Mouse (Mus musculus) stomach, postnatal 0 days (tissue): ENCODE measurements around the gene Phc3. TPM values are rescaled to one million over a fixed set of nuclear protein-coding genes. Genes with fewer than 3 reads are reported as not detected.
A peak's percentile ranks its signal among the peaks of the same experiment; 100 is the strongest.

Experiments
- ATAC-seq: fragments of 200-750 bp; cut with Nextera tagmentation; 2 replicates; pipeline ENCODE4 v1.8.0; 2017; ENCODE audit not compliant: low FRiP score, low TSS enrichment
- DNase-seq: peaks from one replicate; pipeline ENCODE4 v3.0.0-alpha.2; 2016; ENCODE audit warnings: low spot score
- H3K27ac ChIP-seq: fragments of 300-500 bp; sonication (generic); replicated peaks from 2 replicates; pipeline ENCODE4 v1.5.1; 2014; ENCODE audit warnings: mild to moderate bottlenecking, control low read depth
- H3K27me3 ChIP-seq: fragments of 300-500 bp; sonication (generic); 2 replicates; pipeline ENCODE4 v1.6.1; 2014; ENCODE audit warnings: low read length; ENCODE audit not compliant: control insufficient read depth, insufficient read depth
- H3K36me3 ChIP-seq: fragments of 300-500 bp; sonication (generic); 2 replicates; pipeline ENCODE4 v1.6.1; 2014; ENCODE audit warnings: low read length, mixed read lengths; ENCODE audit not compliant: control insufficient read depth, insufficient read depth
- H3K4me1 ChIP-seq: fragments of 300-500 bp; sonication (generic); replicated peaks from 2 replicates; pipeline ENCODE4 v1.6.1; 2014; ENCODE audit warnings: antibody characterized with exemption; ENCODE audit not compliant: control insufficient read depth, insufficient read depth
- H3K4me2 ChIP-seq: fragments of 300-500 bp; sonication (generic); replicated peaks from 2 replicates; pipeline ENCODE4 v1.6.1; 2014; ENCODE audit warnings: low read depth, mild to moderate bottlenecking, control low read depth, moderate library complexity
- H3K4me3 ChIP-seq: fragments of 300-500 bp; sonication (generic); 2 replicates; pipeline ENCODE4 v1.5.1; 2014; ENCODE audit warnings: low read depth, low read length, control low read depth
- H3K9ac ChIP-seq: fragments of 300-500 bp; sonication (generic); 2 replicates; pipeline ENCODE4 v1.6.1; 2014; ENCODE audit warnings: mild to moderate bottlenecking, low read length, control low read depth, mixed read lengths
- H3K9me3 ChIP-seq: fragments of 300-500 bp; sonication (generic); 2 replicates; pipeline ENCODE4 v1.6.1; 2016; ENCODE audit warnings: low read length; ENCODE audit not compliant: control insufficient read depth
- CTCF ChIP-seq: IDR thresholded peaks from 2 replicates; pipeline ENCODE4 v1.5.1; 2016; ENCODE audit warnings: antibody characterized with exemption, low read depth, mild to moderate bottlenecking, moderate library complexity
- EP300 ChIP-seq: optimal IDR thresholded peaks from 2 replicates; pipeline ENCODE3; 2016; ENCODE audit warnings: antibody characterized with exemption
- WGBS: fragments of 180-500 bp; shearing (Covaris S2); extraction: QIAGEN DNeasy Blood & Tissue Kit; methylation state at CpG from one replicate; pipeline ENCODE4 v1.1.7; 2014; 5-methylcytosine and 5-hydroxymethylcytosine counted together
- polyA plus RNA-seq: library from polyadenylated mRNA; unstranded; fragments of >200 nt; fragmentation: Nextera tagmentation; extraction: Ambion mirVana; gene quantifications from 2 replicates; pipeline ENCODE4 v1.2.1, GENCODE M21; 2015

Phc3 gene
- polyA plus RNA-seq, result 3.0 and 3.3 TPM in 2 replicates

DNA sequence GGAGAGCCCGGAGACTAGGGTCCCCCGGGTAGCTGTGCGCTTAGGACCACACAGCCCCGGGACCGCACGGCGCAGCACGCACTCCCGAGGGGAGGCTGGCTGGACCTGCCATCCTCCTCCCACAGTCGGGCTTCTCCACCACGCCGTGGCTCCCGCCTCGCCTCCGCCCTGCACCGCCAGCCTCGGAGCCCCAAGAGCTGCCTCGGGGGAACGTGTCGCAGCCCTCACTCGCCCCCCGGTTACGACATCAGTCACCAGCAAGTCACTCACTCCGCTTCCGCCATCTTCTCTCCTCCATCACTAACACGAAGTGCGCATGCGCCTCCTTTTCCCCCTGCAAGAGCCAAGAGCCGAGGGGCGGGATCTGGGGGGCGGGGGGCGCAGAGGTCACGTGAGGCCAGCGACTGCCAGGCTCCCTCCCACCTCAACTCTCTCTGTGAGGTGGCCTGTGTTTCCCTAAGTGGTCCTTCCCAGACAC is at the start of gene Phc3:
TSS of gene Phc3 (minus strand) at position 312 of the 478 bp plus-strand sequence.
- WGBS, result under 1% methylated on average over 32 of the region's 34 CpGs
- H3K4me2 ChIP-seq, result peak within 1 kb of the TSS; percentile 71
- no peaks in the 10 kb centered on the region for H3K9me3 ChIP-seq
- no peaks in the 10 kb centered on the region for H3K27me3 ChIP-seq
- no peak for TF ChIP-seq CTCF
- H3K27ac ChIP-seq, result peak within 1 kb of the TSS; percentile 96
- H3K36me3 ChIP-seq, result 0 out of 2 replicates have a peak, but pooled peaks cover 4% of the 10 kb centered on the region
- no peaks in the 10 kb centered on the region; the same call in 1 of the 2 replicates for H3K4me1 ChIP-seq
- peak within 1 kb of the TSS; percentile 97 for H3K9ac ChIP-seq
- DNase-seq (peak; percentile 93), ATAC-seq (peak; percentile 76)
- H3K4me3 ChIP-seq, result peak within 1 kb of the TSS; percentile 97

DNA sequence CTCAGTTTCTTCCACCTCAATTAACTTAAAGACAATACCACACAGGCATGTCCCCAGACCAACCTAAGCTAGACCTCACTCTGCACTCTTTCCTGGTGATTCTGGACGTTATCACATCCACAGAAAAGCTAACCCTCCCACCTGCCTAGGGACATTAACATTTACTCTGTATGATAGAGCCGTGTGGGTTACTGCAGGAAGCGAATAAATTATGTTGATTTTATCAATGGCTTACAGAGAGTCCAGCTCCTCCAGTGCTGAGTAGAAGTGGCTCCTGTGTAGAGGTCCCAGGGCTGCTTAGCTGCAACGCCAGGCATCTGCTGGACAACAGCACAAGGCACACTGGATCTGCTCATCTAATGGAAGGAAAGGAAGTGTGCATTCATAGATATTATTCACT is 48.4 kb upstream of the Phc3 start:
- WGBS, result 58% methylated on average over 4 of the region's 4 CpGs

DNA sequence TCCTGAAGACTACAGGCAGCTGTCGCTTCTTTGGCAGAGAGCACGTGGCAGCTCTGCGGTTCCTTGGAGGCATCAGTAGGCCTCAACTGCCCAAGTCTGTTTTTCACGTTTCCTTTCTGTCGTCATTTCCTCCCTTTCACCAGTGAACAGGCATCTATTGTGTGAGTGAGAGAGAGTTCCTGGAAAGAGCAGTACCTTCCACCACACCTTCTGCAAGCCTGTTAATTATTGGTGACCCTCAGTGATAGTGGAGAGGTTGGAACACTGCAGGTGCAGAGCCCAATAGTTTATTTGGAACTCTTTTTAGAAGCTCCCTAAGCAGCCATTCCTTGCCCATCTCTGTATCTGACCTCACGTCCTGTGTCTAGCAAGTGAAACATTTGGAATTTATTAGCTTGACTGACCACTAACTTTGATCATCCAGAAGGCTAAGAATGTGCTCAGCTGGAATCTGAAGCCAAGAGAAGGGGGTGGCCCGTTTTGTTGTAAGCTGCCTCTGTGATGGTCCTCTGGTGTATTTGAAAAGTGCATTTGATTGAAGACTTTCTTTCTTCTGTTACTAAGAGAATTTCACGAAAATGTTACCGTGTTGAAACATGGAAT is 47.5 kb upstream of the Phc3 start:
- Histone ChIP-seq H3K4me3 (no peak overlapping the region), H3K4me2 (no peak overlapping the region), H3K27ac (peak overlapping the region; percentile 84), H3K27me3 (no peaks in the 10 kb centered on the region), H3K36me3 (no peaks in the 10 kb centered on the region), H3K9me3 (no peaks in the 10 kb centered on the region), H3K9ac (no peak overlapping the region), H3K4me1 (peaks cover 6% of the 10 kb centered on the region; the same call in 1 of the 2 replicates)
- DNase-seq (peak; percentile 46), ATAC-seq (peak; percentile 80)
- TF ChIP-seq CTCF (no peak), EP300 (no peak)
- 29% methylated on average over 9 of the region's 9 CpGs for WGBS

More for the DNA sequence above, 48.4 kb upstream of the Phc3 start:
- H3K4me3 ChIP-seq, result no peak overlapping the region
- H3K9me3 ChIP-seq, result no peaks in the 10 kb centered on the region
- H3K27me3 ChIP-seq, result no peaks in the 10 kb centered on the region
- ATAC-seq (no peak), DNase-seq (no peak)
- no peak for TF ChIP-seq EP300
- no peak for TF ChIP-seq CTCF
- H3K4me1 ChIP-seq, result peaks cover 6% of the 10 kb centered on the region; the same call in 1 of the 2 replicates
- no peak overlapping the region for H3K9ac ChIP-seq
- H3K4me2 ChIP-seq, result no peak overlapping the region
- H3K36me3 ChIP-seq, result no peaks in the 10 kb centered on the region
- H3K27ac ChIP-seq, result no peak overlapping the region

- H3K27ac ChIP-seq, result peak overlapping the region; percentile 84
- no peaks in the 10 kb centered on the region for H3K27me3 ChIP-seq
- H3K4me2 ChIP-seq, result 0 out of 2 replicates have a peak overlapping the region, but pooled peaks have one; percentile 4
- H3K4me3 ChIP-seq, result no peak overlapping the region
- ATAC-seq, result peak; percentile 35; the same call in 1 of the 2 replicates
- H3K4me1 ChIP-seq, result peaks cover 6% of the 10 kb centered on the region; the same call in 1 of the 2 replicates
- DNase-seq, result no peak
- TF ChIP-seq EP300, result no peak
- peak; percentile 66 for TF ChIP-seq CTCF
- no peak overlapping the region for H3K9ac ChIP-seq
- H3K9me3 ChIP-seq, result no peaks in the 10 kb centered on the region
- 52% methylated on average over 10 of the region's 10 CpGs for WGBS
- no peaks in the 10 kb centered on the region for H3K36me3 ChIP-seq
These were observed 46.6 kb upstream of the Phc3 start for GRCm38 (mm10) chr3:31015682-31016443.

GRCm38 (mm10) chr3:31014374-31014773 is 45.2 kb upstream of the Phc3 start:
- no peak overlapping the region for H3K4me3 ChIP-seq
- WGBS, result 71% methylated on average over 2 of the region's 2 CpGs
- DNase-seq, result no peak
- H3K9me3 ChIP-seq, result no peaks in the 10 kb centered on the region
- no peak overlapping the region for H3K9ac ChIP-seq
- TF ChIP-seq CTCF (no peak), EP300 (no peak)
- H3K27me3 ChIP-seq, result no peaks in the 10 kb centered on the region
- H3K36me3 ChIP-seq, result no peaks in the 10 kb centered on the region
- H3K4me2 ChIP-seq, result no peak overlapping the region
- peaks cover 6% of the 10 kb centered on the region; the same call in 1 of the 2 replicates for H3K4me1 ChIP-seq
- no peak overlapping the region for H3K27ac ChIP-seq
- ATAC-seq, result no peak
